Mouse (Mus musculus) bone marrow, adult 2 months (tissue): ENCODE data around the gene Pebp1. TPM values are rescaled to one million over a fixed set of nuclear protein-coding genes. Genes with fewer than 3 reads are reported as not detected.
"Not testable (repeated sequence)": the region's sequence is repeated elsewhere in the genome, so short reads cannot be mapped to it uniquely, and the experiment has no call there.

Source experiments
- H3K27ac ChIP-seq: fragments of 200-500 bp; 2 replicates; pipeline ENCODE4 v1.5.1; 2012; ENCODE audit warnings: low read depth, mild to moderate bottlenecking, control low read depth, inconsistent platforms, low read length; ENCODE audit not compliant: control insufficient read depth, poor library complexity, insufficient read depth
- H3K4me1 ChIP-seq: fragments of 200-500 bp; 2 replicates; pipeline ENCODE4 v1.6.1; 2011; ENCODE audit warnings: low read length; ENCODE audit not compliant: control insufficient read depth, insufficient read depth
- H3K4me3 ChIP-seq: fragments of 200-500 bp; replicated peaks from 2 replicates; pipeline ENCODE3; 2011; ENCODE audit warnings: mild to moderate bottlenecking, low read depth, low read length, control low read depth; ENCODE audit not compliant: control insufficient read depth
- CTCF ChIP-seq: fragments of 200-500 bp; IDR thresholded peaks from 2 replicates; pipeline ENCODE4 v1.5.1; 2011; ENCODE audit warnings: low read length, control low read depth; ENCODE audit not compliant: control insufficient read depth, insufficient read depth
- POLR2A ChIP-seq: fragments of 200-500 bp; IDR thresholded peaks from 2 replicates; pipeline ENCODE4 v1.6.1; 2011; ENCODE audit warnings: low read depth, mild to moderate bottlenecking, control low read depth, low read length, borderline replicate concordance; ENCODE audit not compliant: control insufficient read depth
- WGBS: fragments of 180-500 bp; shearing (Covaris S2); methylation state at CpG from one replicate; pipeline ENCODE4 v1.1.7; 2018; 5-methylcytosine and 5-hydroxymethylcytosine counted together
- polyA plus RNA-seq: library from polyadenylated mRNA; stranded (reverse); fragments of >200 nt; gene quantifications from 2 replicates; pipeline ENCODE4 v1.2.4, GENCODE M21; 2011; ENCODE audit warnings: low replicate concordance; ENCODE audit not compliant: missing spikeins, insufficient read depth, insufficient read length

Pebp1 gene
- polyA plus RNA-seq, 1 experiment = 61.4 TPM

- no peak for TF ChIP-seq POLR2A
- TF ChIP-seq CTCF = no peak
- no peak overlapping the region for H3K27ac ChIP-seq
- no peak overlapping the region for H3K4me3 ChIP-seq
- no peaks in the 10 kb centered on the region for H3K4me1 ChIP-seq
- WGBS = 23% methylated on average over 14 of the region's 14 CpGs
These were observed 26.0 kb upstream of the Pebp1 start for GRCm38 (mm10) chr5:117313420-117313819.

GRCm38 (mm10) chr5:117307699-117308098, 20.3 kb upstream of the Pebp1 start:
- H3K4me3 ChIP-seq = no peak overlapping the region
- no peaks in the 10 kb centered on the region for H3K4me1 ChIP-seq
- 7% methylated on average over 11 of the region's 11 CpGs for WGBS
- TF ChIP-seq POLR2A (no peak), CTCF (peak; percentile 91)
- no peak overlapping the region for H3K27ac ChIP-seq

GRCm38 (mm10) chr5:117306826-117307225, 19.4 kb upstream of the Pebp1 start:
- WGBS = 82% methylated on average over 2 of the region's 2 CpGs
- H3K4me1 ChIP-seq = no peaks in the 10 kb centered on the region
- H3K27ac ChIP-seq = no peak overlapping the region
- H3K4me3 ChIP-seq = no peak overlapping the region
- no peak for TF ChIP-seq POLR2A
- TF ChIP-seq CTCF = no peak

DNA sequence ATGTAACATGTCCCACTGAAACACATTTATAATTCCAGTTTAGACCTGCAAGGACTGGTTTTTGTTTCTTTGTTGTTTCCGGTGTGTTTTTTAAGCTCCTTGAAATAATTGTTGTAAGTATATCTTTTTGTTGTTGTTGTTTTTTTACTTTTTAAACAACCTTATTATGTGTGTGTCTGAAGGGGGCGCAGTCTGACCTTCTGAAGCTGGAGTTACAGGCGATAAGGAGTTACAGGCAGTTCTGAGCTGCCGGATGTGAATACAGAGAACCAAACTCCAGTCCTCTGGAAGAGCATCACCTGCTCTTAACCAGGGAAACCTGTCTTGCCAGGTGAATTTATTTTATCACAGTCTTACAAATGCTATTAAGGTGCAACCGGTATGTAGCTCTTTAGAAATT, 18.3 kb upstream of the Pebp1 start:
- Histone ChIP-seq H3K27ac (no peak overlapping the region), H3K4me3 (no peak overlapping the region), H3K4me1 (no peaks in the 10 kb centered on the region)
- 83% methylated on average over 5 of the region's 5 CpGs for WGBS
- TF ChIP-seq POLR2A (no peak), CTCF (no peak)

- Histone ChIP-seq H3K27ac (no peak overlapping the region), H3K4me1 (no peaks in the 10 kb centered on the region), H3K4me3 (no peak overlapping the region)
- WGBS = 48% methylated on average over 7 of the region's 7 CpGs
- TF ChIP-seq CTCF (peak; percentile 79), POLR2A (no peak)
These were observed 17.5 kb upstream of the Pebp1 start for GRCm38 (mm10) chr5:117304947-117305346.

DNA sequence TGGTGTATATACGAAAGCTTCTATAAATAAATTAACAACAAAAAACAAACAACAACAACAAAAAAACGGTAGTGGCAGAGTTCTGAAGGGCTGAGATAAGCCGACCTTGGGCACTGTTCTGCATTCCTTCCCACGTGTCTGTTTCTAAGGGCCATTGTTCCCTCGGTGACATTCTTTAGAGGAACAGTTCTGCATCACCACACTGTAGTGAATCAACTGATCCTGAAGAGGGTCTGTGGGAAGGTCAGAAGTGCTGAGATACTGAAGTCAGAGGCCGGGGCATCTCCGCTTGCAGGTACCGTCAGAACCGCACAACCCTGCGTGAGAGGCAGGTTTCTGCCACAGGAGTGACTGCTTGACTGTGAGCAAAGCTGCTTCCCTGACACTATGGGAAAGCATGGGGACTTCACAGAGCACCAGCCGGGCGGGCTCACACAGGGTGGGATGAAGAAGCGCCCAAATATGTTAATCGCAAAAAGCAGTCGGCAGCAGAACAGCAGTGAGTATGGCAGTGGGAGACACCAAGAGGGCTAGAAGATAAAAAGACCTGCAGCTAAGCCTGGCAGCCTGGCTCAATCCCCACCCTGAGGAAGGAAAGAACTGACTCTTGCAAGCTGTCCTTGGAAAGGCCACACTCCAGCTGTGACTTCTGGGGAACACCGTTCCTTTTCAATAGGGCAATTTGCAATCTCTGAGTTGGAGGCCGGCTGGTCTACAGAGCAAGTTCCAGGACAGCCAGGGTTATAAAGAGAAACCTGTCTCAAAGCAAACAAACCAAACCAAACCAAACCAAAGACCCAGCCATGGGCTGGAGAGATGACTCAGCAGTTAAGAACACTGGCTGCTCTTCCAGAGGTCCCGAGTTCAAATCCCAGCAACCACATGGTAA, 16.5 kb upstream of the Pebp1 start:
- Histone ChIP-seq H3K27ac (no peak overlapping the region), H3K4me1 (no peaks in the 10 kb centered on the region), H3K4me3 (no peak overlapping the region)
- no peak for TF ChIP-seq POLR2A
- no peak for TF ChIP-seq CTCF
- 78% methylated on average over 18 of the region's 18 CpGs for WGBS

DNA sequence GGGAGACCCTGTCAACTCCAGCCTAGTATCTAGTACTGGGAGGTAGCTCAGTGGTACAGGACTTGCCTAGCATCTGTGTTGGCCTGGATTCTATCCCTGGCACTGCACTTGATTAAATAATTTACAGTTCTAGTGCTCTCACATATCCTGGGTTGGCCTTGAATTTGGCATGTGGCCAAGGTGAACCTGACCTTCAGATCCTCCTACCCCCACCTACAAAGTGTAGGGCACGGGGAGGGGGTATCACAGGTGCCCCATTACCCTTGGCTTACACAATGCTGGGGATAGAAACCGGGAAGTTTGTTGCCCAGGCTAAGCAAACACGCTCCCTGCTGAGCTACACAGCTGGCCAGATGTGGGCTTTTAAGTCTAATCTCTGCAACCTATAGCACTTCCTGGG, 15.5 kb upstream of the Pebp1 start:
- H3K4me1 ChIP-seq = no peaks in the 10 kb centered on the region
- TF ChIP-seq POLR2A = no peak
- no peak for TF ChIP-seq CTCF
- H3K4me3 ChIP-seq = no peak overlapping the region
- no peak overlapping the region for H3K27ac ChIP-seq
- WGBS = 69% methylated on average over 3 of the region's 3 CpGs

DNA sequence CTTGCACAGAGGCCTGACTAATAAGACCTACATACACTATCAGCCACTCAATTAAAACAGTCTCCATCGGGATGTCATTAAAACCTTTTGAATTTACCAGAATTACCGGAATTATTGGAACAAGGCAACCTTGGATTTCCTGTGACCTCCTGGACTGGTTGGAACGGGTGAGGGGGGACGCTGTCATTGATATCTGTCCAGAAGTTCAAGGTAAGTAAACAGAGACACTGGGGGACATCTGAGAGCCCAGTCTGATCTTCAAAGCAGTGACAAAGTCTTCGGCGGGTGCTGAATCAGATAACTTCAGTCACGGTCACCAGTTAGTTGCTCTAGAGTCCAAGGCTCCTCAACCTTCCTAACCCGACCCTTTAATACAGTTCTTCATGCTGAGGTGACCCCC, 7.6 kb upstream of the Pebp1 start:
- no peak overlapping the region for H3K4me3 ChIP-seq
- 88% methylated on average over 8 of the region's 8 CpGs for WGBS
- no peak for TF ChIP-seq POLR2A
- no peak for TF ChIP-seq CTCF
- no peak overlapping the region for H3K27ac ChIP-seq
- no peaks in the 10 kb centered on the region for H3K4me1 ChIP-seq

DNA sequence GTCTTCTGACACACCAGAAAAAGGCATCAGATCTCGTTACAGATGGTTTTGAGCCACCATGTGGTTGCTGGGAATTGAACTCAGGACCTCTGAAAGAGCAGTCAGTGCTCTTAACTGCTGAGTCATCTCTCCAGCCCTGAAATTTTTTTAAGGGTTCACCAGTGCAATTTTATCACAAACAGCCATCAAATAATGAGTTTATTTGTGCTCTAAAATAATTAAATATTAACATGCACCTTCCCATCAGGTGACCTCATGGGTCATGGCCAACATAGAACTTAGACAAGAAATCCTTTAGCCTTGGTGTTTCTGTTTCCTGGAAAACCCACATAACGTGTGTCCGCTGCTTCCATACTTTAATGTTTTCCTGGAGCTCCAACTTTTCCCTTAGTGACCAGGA, 6.4 kb upstream of the Pebp1 start:
- 83% methylated on average over 3 of the region's 3 CpGs for WGBS
- not testable (repeated sequence) for H3K4me3 ChIP-seq, H3K27ac ChIP-seq, H3K4me1 ChIP-seq
